Mouse (Mus musculus) hindbrain, embryonic 13.5 days (tissue): ENCODE data around the gene Prorsd1. TPM values are rescaled to one million over a fixed set of nuclear protein-coding genes. Genes with fewer than 3 reads are reported as not detected.
"Not testable (repeated sequence)": the region's sequence is repeated elsewhere in the genome, so short reads cannot be mapped to it uniquely, and the experiment has no call there.

ENCODE experiments used
- ATAC-seq: fragments of 200-750 bp; cut with Nextera tagmentation; 2 replicates; pipeline ENCODE4 v1.8.0; 2017; ENCODE audit warnings: moderate TSS enrichment; ENCODE audit not compliant: low FRiP score
- H3K27ac ChIP-seq: fragments of 300-500 bp; sonication (generic); 2 replicates; pipeline ENCODE4 v1.5.1; 2015; ENCODE audit warnings: inconsistent platforms, mild to moderate bottlenecking, moderate library complexity
- H3K27me3 ChIP-seq: fragments of 300-500 bp; sonication (generic); 2 replicates; pipeline ENCODE4 v1.6.1; 2015; ENCODE audit warnings: mild to moderate bottlenecking, inconsistent platforms
- H3K36me3 ChIP-seq: fragments of 300-500 bp; sonication (generic); 2 replicates; pipeline ENCODE4 v1.6.1; 2015; ENCODE audit warnings: mild to moderate bottlenecking, inconsistent platforms
- H3K4me1 ChIP-seq: fragments of 300-500 bp; sonication (generic); replicated peaks from 2 replicates; pipeline ENCODE4 v1.6.1; 2015; ENCODE audit warnings: inconsistent platforms
- H3K4me2 ChIP-seq: fragments of 300-500 bp; sonication (generic); 2 replicates; pipeline ENCODE4 v1.6.1; 2015; ENCODE audit warnings: inconsistent platforms, mild to moderate bottlenecking, moderate library complexity
- H3K4me3 ChIP-seq: fragments of 300-500 bp; sonication (generic); 2 replicates; pipeline ENCODE4 v1.5.1; 2015; ENCODE audit warnings: mild to moderate bottlenecking, inconsistent platforms
- H3K9ac ChIP-seq: fragments of 300-500 bp; sonication (generic); 2 replicates; pipeline ENCODE4 v1.6.1; 2015; ENCODE audit warnings: mild to moderate bottlenecking, inconsistent platforms
- H3K9me3 ChIP-seq: fragments of 300-500 bp; sonication (generic); 2 replicates; pipeline ENCODE4 v1.6.1; 2016; ENCODE audit warnings: inconsistent platforms
- WGBS: fragments of 180-500 bp; shearing (Covaris S2); methylation state at CpG from one replicate; pipeline ENCODE4 v1.1.7; 2015; 5-methylcytosine and 5-hydroxymethylcytosine counted together
- polyA plus RNA-seq: library from polyadenylated mRNA; unstranded; fragments of >200 nt; fragmentation: Nextera tagmentation; extraction: Ambion mirVana; gene quantifications from 2 replicates; pipeline ENCODE4 v1.2.1, GENCODE M21; 2015

The Prorsd1 gene
- polyA plus RNA-seq = 13.7 and 15.8 TPM in 2 replicates

DNA sequence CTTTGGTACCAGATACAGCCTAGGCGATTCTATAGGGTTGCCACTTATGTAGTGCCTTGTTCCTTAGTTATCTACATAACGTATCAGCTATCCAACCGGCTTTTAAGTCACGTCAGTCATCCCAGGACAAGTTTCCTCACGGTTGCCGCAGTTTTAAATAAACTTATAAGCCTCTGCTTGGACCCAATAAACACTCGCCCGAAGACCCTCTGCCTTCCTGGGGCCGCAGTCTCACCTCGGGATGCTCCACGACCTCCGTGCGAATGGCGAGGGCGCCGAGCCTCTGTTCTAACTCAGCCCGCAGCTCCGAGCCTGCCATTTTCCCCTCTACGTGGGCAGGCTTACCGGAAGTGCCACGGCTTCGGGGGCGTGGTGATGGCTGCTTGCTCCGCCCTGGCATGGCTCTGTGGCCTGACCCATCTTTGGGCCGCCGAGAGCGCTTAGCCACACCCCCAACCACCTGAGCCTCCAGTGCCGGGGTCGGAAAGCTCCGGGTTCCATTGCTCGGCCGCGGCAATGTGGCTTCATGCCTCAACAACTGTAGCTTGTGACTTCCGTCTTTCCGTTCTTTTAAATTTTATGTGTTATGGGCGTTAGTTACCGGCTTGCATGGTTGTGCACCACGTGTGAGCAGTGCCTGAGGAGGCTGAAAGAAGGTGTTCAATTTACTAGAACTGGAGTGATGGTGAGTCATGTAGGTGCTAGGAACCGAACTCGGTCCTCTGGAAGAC, at the start of gene Prorsd1:
Gene Prorsd1 (minus strand): TSS at position 352 of the 731 bp plus-strand sequence.
- peaks cover 12% of the 10 kb centered on the region; the same call in 1 of the 2 replicates for H3K4me1 ChIP-seq
- WGBS = 4% methylated on average over 40 of the region's 40 CpGs
- no peaks in the 10 kb centered on the region for H3K27me3 ChIP-seq
- H3K9ac ChIP-seq = peak within 1 kb of the TSS; percentile 76
- H3K4me2 ChIP-seq = peak within 1 kb of the TSS; percentile 66
- peak; percentile 98 for ATAC-seq
- H3K36me3 ChIP-seq = peaks cover 10% of the 10 kb centered on the region
- H3K27ac ChIP-seq = peak within 1 kb of the TSS; percentile 77
- H3K4me3 ChIP-seq = peak within 1 kb of the TSS; percentile 54
- H3K9me3 ChIP-seq = no peaks in the 10 kb centered on the region

GRCm38 (mm10) chr11:29563406-29563805, 48.6 kb upstream of the Prorsd1 start:
- whole genome bisulfite sequencing = 88% methylated on average over 2 of the region's 2 CpGs

DNA sequence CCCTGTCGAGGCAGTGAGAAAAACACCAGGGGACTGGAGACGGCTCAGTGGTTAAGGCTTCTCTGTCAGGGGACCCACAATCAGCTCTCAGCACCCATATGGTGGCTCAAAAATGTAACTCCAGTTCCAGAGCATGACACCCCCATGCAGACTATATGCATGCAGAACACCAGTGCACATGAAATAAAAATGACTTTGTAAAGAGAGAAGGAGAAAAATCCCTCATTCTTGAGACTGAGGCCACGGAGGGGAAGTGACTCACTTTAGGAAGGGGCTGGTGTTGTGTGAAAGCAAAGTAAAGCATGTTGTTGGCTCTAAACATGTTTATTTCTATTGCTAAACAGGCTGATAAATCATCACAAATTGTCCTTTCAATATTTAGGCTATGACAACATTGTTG, 46.2 kb upstream of the Prorsd1 start:
- Histone ChIP-seq H3K9me3 (no peaks in the 10 kb centered on the region), H3K4me3 (no peak overlapping the region), H3K27ac (no peak overlapping the region), H3K4me1 (no peaks in the 10 kb centered on the region), H3K27me3 (no peaks in the 10 kb centered on the region), H3K4me2 (no peak overlapping the region), H3K36me3 (no peaks in the 10 kb centered on the region), H3K9ac (no peak overlapping the region)
- 85% methylated on average over 3 of the region's 3 CpGs for whole genome bisulfite sequencing
- ATAC-seq = no peak

More at GRCm38 (mm10) chr11:29563406-29563805, 48.6 kb upstream of the Prorsd1 start:
- Histone ChIP-seq H3K27ac (no peak overlapping the region), H3K36me3 (no peaks in the 10 kb centered on the region), H3K4me3 (no peak overlapping the region), H3K9ac (no peak overlapping the region), H3K9me3 (no peaks in the 10 kb centered on the region), H3K4me2 (no peak overlapping the region), H3K4me1 (no peaks in the 10 kb centered on the region), H3K27me3 (no peaks in the 10 kb centered on the region)
- no peak for ATAC-seq

GRCm38 (mm10) chr11:29560452-29560851, 45.6 kb upstream of the Prorsd1 start:
- Histone ChIP-seq H3K9me3 (no peaks in the 10 kb centered on the region), H3K36me3 (no peaks in the 10 kb centered on the region), H3K4me1 (no peaks in the 10 kb centered on the region), H3K4me2 (no peak overlapping the region), H3K4me3 (no peak overlapping the region), H3K9ac (no peak overlapping the region), H3K27ac (no peak overlapping the region), H3K27me3 (no peaks in the 10 kb centered on the region)
- ATAC-seq = no peak
- WGBS = 87% methylated on average over 9 of the region's 9 CpGs

DNA sequence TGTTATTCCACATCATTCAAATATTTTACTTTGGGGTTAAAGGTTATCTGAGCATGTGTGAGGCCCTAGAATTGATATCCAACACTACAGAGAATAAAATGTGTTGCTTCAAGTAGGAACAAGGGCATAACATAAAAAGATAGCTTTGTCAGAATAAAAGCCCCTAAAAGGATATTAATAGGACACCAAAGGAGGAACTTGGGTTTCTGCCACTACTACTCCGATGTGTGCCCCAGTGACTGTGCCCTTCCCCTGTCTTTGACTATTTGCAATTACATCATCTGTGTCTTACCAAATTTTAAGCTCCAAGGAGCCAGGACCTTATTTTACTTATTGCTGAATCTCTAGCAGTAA, 34.6 kb upstream of the Prorsd1 start:
- ATAC-seq = no peak
- Histone ChIP-seq H3K27ac (no peak overlapping the region), H3K4me2 (no peak overlapping the region), H3K9me3 (no peaks in the 10 kb centered on the region), H3K4me1 (peaks cover 13% of the 10 kb centered on the region), H3K4me3 (no peak overlapping the region), H3K9ac (no peak overlapping the region), H3K36me3 (peaks cover 21% of the 10 kb centered on the region), H3K27me3 (no peaks in the 10 kb centered on the region)
- 100% methylated on average over 1 of the region's 1 CpGs for whole genome bisulfite sequencing

- Histone ChIP-seq H3K9ac (peak overlapping the region; percentile 82), H3K36me3 (peaks cover 28% of the 10 kb centered on the region), H3K9me3 (no peaks in the 10 kb centered on the region), H3K4me3 (peak overlapping the region; percentile 78), H3K27me3 (no peaks in the 10 kb centered on the region), H3K4me2 (peak overlapping the region; percentile 64), H3K4me1 (peaks cover 13% of the 10 kb centered on the region), H3K27ac (peak overlapping the region; percentile 87)
- ATAC-seq = peak; percentile 5; the same call in 1 of the 2 replicates
- WGBS = 26% methylated on average over 23 of the region's 23 CpGs
These were observed 33.9 kb upstream of the Prorsd1 start for GRCm38 (mm10) chr11:29548504-29549424.

DNA sequence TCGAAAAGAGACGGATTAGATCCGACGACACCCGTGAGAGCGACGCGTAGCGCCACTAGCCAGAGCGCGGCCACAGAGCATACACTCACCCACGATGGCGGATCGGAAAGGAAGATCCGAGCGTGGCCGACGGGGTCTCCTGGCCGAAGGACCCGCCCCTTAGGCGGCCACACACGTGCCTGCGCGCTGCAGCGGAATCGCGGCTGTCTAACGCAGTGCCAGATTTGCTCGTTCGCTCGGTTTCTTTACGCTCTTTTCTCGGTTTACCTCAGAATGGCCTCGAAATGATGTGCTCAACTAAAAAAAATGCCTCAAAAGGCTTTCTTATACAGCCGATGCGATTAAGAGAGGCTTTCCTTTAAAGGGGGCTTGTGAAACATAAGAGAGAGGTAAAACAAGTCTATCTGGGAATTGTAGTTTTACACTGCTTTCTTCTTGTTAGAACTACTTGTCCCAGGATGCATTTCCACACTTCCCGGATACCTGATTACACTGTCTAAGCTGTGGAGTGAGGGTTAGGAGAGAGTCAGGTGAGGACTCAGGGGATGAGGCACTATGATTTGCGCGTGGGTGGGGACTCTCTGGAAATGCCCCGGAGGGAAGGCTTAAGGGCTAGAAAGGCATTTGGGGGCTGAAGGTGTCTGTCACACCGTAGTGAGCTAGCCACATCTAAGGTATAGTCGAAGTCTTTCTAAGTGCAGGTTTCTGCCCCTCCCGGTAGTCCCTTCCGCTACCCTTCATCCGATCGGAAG, 33.1 kb upstream of the Prorsd1 start, which contains the start of the genes Clhc1 and Rps27a:
Gene Clhc1 (plus strand): TSS at position 199 of the 752 bp plus-strand sequence.
Gene Rps27a (minus strand): TSS at position 358 of the 752 bp plus-strand sequence.
- H3K4me3 ChIP-seq = peak within 1 kb of the TSS; percentile 78
- H3K9me3 ChIP-seq = no peaks in the 10 kb centered on the region
- ATAC-seq = peak; percentile 98
- peak within 1 kb of the TSS; percentile 64 for H3K4me2 ChIP-seq
- H3K36me3 ChIP-seq = peaks cover 33% of the 10 kb centered on the region
- H3K4me1 ChIP-seq = peaks cover 13% of the 10 kb centered on the region
- peak within 1 kb of the TSS; percentile 82 for H3K9ac ChIP-seq
- under 1% methylated on average over 46 of the region's 46 CpGs for WGBS
- H3K27me3 ChIP-seq = no peaks in the 10 kb centered on the region
- H3K27ac ChIP-seq = peak within 1 kb of the TSS; percentile 87

DNA sequence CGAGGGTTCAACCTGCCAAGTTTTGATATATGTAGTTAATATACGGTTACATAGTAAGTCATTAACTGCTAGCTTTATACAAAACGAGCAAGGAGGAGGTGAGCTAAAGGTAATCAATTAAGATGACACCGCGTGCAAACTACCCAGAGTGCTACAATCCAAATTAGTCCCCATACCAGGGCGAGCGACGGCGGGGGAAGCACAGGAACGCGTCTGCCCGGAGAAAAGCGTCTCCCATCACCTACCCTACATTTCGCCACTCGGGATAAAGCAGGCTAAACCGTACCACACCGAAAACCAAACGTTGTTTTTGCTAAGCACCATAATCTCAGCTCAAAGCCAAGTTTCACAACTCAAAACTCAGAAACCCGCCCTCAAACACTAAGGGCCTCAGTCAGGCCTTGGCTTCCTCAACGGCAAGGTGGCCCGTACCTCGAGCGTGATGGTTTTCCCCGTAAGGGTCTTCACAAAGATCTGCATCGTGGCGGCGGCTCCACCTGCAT, 32.5 kb upstream of the Prorsd1 start:
- Histone ChIP-seq H3K27ac (peak overlapping the region; percentile 87), H3K9ac (peak overlapping the region; percentile 82), H3K27me3 (no peaks in the 10 kb centered on the region), H3K4me1 (peaks cover 13% of the 10 kb centered on the region), H3K4me2 (peak overlapping the region; percentile 59), H3K36me3 (peaks cover 38% of the 10 kb centered on the region), H3K9me3 (no peaks in the 10 kb centered on the region), H3K4me3 (peak overlapping the region; percentile 78)
- under 1% methylated on average over 27 of the region's 27 CpGs for WGBS
- peak; percentile 8 for ATAC-seq

- Histone ChIP-seq H3K4me3 (peak overlapping the region; percentile 78), H3K27me3 (no peaks in the 10 kb centered on the region), H3K9ac (peak overlapping the region; percentile 82), H3K36me3 (peaks cover 40% of the 10 kb centered on the region), H3K9me3 (no peaks in the 10 kb centered on the region), H3K4me1 (peaks cover 13% of the 10 kb centered on the region), H3K27ac (no peak overlapping the region), H3K4me2 (peak overlapping the region; percentile 59)
- 17% methylated on average over 2 of the region's 2 CpGs for WGBS
- ATAC-seq = no peak
These were observed 31.9 kb upstream of the Prorsd1 start for GRCm38 (mm10) chr11:29546762-29547161.

DNA sequence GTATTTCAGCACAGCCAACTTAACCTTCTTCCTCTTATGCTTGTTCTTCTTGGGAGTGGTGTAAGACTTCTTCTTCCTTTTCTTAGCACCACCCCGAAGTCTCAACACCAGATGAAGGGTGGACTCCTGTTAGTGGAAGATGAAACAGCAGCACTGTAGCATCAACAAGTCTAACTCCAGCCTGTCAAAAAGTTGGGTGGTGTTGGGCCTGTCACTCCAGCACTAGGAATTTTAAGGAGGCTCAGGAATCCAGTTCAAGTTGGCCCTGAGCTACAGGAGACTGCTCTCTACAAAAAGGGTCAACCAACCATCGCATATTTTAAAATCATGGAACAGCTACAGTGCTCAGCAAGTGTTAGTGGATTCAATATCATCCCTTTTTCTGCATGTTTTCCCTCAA, 31.5 kb upstream of the Prorsd1 start:
- not testable (repeated sequence) for ATAC-seq, H3K9me3 ChIP-seq, H3K27me3 ChIP-seq, H3K9ac ChIP-seq, H3K27ac ChIP-seq
- Histone ChIP-seq H3K4me3 (peak overlapping the region; percentile 78), H3K36me3 (peaks cover 45% of the 10 kb centered on the region), H3K4me1 (peaks cover 13% of the 10 kb centered on the region), H3K4me2 (peak overlapping the region; percentile 59)
- 84% methylated on average over 2 of the region's 2 CpGs for WGBS

DNA sequence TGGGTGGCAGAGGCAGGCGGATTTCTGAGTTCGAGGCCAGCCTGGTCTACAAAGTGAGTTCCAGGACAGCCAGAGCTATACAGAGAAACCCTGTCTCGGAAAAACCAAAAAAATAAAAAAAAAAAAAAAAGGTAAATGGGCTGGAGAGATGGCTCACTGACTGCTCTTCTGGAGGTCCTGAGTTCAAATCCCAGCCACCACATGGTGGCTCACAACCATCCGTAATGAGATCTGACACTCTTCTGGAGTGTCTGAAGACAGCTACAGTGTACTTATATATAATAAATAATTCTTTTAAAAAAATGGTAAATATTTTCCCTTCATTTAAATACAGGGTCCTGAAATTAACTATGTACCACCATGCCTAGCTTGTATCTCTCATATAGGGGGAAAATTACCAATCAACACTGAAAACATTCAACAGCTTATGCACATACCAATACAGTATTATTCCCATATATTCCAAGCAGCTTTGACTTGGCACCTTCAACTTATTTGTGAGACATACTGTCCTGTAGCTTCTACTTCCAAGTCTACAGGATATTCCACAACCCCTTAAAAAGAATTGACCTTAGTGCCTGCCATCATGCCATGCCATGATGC, 30.4 kb upstream of the Prorsd1 start:
- not testable (repeated sequence) for H3K27me3 ChIP-seq, H3K27ac ChIP-seq, H3K4me3 ChIP-seq, H3K9me3 ChIP-seq, ATAC-seq, H3K9ac ChIP-seq, H3K4me2 ChIP-seq
- 88% methylated on average over 4 of the region's 4 CpGs for WGBS
- Histone ChIP-seq H3K36me3 (peaks cover 52% of the 10 kb centered on the region), H3K4me1 (peaks cover 13% of the 10 kb centered on the region)
